Mouse (Mus musculus) right cerebral cortex, postnatal 36 days (tissue): Measurements from ENCODE around the gene Map1a.

ENCODE experiments used
- DNase-seq, 2 experiments: peaks; one replicate each; pipeline ENCODE4 v3.0.0; 2022; ENCODE audit warnings: low spot score in 2 of 2, mixed read lengths in 1 of 2

The Map1a gene

DNA sequence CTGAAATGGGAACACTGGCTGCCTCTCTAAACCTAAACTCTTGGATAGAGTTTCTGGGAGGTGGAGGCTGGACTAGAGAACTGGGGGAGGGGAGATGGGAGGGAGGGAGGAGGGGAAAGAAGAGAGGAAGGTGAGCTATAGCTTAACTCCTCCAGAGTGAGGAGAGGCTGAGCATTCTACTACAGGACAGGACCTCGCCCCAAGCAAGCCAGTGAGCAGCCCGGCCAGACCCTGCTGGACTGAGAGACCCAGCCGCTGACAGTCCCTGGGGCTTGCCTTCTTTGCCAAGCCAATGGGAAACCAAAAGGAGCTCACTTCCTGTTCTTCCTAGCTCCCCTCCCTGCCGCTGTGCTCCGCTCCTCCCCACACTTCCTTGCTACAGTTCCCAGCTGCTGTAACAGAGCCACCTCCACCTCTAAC, 19.6 kb downstream of the Map1a start:
- no peak for DNase-seq

DNA sequence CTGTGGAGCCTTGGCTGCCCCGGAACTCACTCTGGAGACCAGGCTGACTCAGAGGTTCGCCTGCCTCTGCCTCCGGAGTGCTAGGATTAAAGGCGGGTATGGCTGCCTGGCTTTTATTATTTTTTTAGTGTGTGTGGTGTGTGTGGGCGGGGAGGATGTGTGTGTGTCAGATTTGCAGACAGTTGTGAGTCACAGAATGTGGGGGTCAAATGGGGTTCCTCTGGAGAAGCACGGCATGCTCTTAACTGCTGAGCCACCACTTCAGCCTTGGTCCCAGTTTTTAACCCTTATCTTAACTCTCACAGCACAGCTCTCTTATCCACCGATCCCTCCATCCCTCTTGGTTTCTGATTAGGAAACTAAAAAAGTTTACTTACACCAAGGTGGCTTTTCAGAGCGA, 26.9 kb downstream of the Map1a start:
- no peak for DNase-seq

DNA sequence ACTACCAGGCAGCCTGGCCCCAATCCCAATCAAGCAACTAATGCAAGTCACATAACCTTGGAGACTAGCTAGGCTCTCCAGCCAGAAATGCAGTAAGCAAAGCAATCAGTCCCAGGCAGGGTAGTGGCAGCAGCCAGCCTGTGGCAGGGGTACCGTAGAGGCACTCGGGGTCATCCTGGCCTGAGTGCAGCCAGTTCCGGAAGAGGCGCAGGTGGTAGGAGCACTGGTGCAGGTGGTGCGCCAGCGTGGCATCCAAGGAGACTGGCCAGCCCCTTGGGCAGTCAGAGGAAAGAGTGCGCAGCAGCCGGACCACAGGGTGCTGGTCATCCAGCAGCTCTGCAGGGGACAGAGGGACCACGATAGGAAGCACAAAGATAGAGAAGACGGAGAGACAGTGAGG, 33.6 kb downstream of the Map1a start:
- DNase-seq = no peak

DNA sequence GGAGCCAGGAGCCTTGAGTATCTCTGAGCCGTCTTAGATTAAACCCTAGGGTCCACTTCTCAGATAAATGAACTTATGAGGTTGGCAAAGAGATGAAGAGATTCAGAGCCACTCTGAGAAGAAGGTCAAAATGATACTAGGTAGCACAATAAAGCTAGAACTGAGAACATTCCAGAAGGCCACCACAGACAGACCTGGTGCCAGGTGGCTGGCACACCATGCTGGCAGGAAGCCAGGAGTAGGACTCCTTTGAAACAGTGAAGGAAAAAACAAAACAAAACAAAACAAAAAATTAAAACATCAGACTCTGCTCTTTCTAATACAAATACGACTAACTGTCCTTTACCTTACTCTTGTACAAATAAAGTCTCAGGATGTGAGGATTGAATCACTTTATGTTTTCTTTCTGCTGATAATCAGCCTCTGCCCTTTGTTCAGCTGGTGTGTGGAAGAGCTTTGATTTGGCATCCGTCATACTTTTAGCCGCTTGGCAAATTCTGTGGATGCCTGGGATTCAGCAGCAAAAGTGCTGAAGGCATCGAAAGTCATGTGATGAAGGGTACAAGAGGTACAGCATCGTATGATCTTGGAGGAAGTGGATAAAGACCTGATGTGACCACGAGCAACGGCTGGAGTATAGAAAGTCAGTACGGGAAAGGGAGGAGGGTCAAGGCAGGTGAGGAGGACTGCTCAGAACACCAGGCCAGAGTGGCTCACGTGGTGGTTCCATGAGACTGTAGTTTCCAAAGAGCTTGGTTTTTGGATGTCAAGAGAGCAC, 34.5 kb downstream of the Map1a start:
- DNase-seq = no peak

DNA sequence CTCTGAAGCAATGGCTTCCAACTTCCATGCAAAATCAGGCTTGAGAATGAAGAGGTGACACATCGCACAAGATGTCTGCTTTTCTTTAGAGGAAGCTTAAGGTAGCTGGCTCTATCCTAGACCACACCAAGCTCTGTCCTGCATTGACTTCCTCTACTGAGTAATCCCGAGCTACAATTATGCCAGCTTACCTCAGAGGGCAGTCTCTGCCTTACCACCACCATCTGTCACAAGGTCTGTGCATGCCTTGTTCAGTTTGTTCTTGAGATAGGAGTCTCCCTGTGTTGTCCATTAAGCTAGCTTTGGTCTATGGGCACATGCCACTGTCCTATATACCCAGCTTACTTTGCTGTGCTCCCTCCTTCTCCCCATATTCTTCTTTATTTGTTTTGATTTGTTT, 40.1 kb downstream of the Map1a start:
- no peak for DNase-seq

DNA sequence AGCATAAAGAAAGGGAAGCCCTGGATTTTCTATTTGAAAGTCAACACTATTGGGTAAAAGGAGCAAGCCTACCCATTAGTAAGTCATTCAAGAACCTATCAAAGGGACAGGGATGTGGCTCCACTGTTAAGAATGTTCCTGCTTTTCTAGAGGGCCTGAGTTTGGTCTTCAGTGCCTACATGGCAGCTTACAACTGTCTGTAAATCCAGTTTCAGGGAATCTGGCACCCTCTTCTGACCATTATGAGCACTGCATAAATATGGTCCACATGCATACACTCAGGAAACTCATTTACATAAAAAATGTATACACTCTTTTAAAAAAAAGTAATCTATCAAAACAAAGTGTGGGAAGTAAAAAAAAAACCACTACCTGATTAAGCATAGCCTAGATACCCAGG, 49.7 kb downstream of the Map1a start:
- no peak for DNase-seq

DNA sequence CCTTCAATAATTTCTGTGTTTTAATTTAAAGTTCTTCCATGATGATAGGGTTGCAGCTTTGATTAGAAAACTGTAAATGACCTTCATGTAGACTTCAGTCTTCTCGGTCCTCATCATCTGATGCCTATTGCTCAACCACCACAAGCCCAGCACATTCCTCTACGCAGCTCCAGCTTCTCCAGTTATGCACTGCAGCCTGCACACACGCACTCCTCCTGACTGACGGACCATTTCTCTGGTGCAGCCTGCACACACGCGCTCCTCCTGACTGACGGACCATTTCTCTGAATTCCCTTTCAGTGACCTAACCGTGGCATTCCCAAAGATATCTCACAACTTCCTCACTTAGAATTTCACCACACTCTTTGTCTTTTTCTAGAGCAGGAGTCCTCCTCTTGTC, 63.8 kb downstream of the Map1a start:
- no peak for DNase-seq

DNA sequence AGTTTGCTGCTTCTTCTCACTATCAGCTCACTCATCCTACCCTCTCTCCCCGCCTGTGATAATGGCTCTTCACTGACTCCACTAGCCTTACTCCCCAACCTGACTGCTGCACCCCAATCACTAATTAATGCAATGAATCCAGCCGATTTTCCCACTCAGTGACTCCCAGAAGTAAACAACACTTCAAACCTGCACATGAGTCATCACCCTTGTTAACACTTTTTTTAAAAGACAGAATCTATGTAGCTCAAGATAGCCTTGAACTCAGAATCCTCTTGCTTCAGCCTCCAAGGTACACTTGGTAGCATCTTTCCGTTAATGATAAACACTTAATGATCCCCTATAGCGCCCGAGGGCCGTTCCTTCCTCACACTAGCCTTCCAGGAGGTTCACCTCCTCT, 65.0 kb downstream of the Map1a start:
- no peak for DNase-seq

DNA sequence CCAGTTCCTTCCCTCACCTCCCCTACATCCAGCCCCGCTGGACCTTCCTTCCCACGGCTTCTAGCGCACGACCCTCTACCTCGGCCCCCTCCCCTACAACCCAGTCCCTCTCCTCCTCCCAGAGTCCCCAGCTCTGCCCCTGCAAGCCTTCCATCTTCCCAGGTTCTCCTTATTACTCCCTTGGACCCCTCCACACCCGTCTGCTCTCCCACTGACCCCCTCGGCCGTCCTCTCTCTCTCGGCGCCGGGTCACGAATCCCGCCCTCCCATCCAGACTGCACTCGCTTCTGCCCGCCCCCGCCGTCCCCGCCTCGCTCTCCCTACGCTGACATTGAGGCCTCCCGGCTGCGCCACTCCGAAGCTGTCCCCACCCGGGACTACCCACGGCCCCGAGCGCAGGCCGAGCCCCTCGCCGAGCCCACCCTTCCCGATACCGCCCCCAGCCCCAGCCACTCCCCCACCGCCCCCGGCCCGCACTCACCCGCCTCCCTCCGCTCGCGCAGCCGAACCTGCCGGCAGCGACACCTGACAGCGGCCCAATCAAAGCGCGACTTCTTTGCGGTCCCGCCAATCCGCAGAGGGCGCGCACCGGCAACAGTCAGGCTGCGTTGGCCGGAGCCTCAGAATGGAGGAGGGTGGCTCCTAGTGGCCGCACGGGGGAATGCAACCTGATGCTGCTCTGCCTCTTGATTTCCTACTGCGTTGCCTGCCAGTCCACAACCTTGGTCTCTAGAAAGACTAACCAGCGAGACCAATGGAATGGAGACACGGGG, 65.6 kb downstream of the Map1a start, which contains the start of gene Ppip5k1:
Gene Ppip5k1, minus strand, starts transcription at position 577 of the 773 bp plus-strand sequence.
- DNase-seq = peak; percentile 97 to 98

DNA sequence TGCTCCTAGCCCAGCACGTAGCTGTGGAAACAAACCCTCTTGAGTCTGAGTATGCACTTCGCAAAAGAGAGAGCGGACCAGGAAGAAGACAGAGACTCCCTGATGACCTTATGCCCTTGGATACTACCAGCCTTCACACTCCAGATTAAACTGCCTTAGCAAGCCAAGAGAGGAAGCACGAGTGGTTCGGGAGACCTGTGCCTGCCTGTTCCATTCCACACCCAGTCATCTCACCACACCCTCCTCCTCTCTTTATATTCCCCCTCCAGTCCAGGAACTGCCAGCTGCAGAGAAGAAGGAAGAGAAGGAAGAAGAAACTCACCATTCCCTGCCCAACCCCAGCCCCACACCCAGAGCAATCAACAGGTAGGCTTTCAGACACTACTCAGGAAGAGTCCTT, 68.1 kb downstream of the Map1a start, which contains the start of gene Ckmt1:
Gene Ckmt1, plus strand, starts transcription at position 221 of the 400 bp plus-strand sequence.
- DNase-seq = no peak

DNA sequence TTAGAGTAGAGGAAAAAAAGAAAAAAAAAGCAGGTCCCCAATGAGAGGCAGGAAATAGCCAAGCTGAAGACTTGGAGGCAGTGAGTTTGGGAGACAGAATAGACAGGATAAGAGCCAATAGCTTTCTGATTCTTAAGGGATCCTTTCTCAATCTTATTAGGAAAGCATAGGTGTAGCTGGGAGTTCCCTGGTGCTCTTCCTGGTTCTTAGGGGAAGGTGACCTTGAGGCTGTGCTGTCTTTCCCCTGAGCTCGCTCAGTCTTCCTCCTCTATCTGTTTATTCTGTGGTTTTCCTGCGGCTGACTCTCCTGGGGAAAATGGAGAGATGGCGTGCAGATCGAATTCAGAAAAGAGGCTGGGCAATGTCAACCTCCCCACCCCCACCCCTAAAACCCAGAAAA, 68.6 kb downstream of the Map1a start:
- DNase-seq = no peak

DNA sequence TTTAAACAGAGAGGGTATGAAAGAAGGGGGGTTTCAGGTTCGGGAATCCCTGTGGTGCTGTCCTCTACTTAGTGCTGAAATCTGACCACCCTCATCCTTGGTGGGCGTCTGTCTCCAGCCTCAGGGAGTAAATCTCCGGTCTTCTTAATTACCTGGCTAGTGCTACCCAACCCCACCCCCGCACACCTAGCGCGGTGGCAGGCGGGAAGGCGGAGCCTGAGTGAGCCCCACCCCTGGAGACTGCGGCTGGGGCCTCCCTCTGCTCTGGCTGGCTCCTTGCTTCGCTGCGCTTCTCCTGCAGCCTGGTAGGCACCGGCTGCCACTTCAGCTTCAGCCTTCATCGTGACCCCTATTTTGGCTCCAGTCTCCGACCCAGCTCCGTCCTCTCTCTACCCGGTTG, 69.0 kb downstream of the Map1a start:
- peak; percentile 83 to 85 for DNase-seq

DNA sequence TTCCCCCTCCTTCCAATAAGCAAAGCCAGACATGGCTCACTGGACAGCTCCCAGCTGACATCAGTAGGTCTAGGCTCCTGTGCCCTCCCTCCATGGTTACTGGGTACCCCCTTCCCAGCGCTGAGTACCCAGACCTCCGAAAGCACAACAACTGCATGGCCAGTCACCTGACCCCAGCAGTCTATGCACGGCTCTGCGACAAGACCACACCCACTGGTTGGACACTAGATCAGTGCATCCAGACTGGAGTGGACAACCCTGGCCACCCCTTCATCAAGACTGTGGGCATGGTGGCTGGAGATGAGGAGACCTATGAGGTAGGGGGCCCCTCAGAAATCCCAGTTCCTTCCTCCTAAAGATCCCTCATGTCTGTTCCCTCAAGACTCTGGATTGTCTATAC, 70.1 kb downstream of the Map1a start:
- no peak for DNase-seq
